Mouse (Mus musculus) stomach, postnatal 0 days (tissue): ENCODE results near the gene Nfe2l1.

Experiments used
- CTCF ChIP-seq: IDR thresholded peaks from 2 replicates; pipeline ENCODE4 v1.5.1; 2016; ENCODE audit warnings: antibody characterized with exemption, low read depth, mild to moderate bottlenecking, moderate library complexity
- EP300 ChIP-seq: optimal IDR thresholded peaks from 2 replicates; pipeline ENCODE3; 2016; ENCODE audit warnings: antibody characterized with exemption

DNA sequence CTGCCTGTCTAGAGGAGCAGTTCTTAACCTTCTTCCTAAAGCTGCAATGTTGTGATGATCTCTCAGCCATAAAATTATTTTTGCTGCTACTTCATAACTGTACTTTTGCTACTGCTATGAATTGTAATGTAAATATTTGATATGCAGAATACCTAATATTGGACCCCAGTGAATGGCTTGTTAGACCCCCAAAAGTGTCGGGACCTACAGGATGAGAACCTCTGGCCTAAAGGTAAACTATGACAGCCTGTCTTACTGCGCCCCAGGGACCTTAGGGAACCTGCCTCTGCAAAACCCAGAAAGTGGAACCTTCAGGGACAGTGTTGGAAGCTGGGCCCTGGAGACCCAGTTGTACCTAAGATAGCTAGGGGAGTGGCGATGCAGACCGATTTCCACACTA, 45.5 kb upstream of the Nfe2l1 start:
- TF ChIP-seq EP300 (no peak), CTCF (no peak)
